Mouse (Mus musculus): ENCODE measurements around the gene Mrpl47. TPM values are rescaled to one million over a fixed set of nuclear protein-coding genes. Genes with fewer than 3 reads are reported as not detected.
"Not testable (repeated sequence)": the region's sequence is repeated elsewhere in the genome, so short reads cannot be mapped to it uniquely, and the experiment has no call there.

Gene Mrpl47
- polyA plus RNA-seq (2015; fragmentation: Nextera tagmentation; extraction: Ambion mirVana), result 39.3 and 42.6 TPM in 2 replicates

- peak; percentile 26 for DNase-seq (ENCODE audit: low spot score)
These were observed at the start of gene Mrpl47 for GRCm38 (mm10) chr3:32737172-32737655. Gene Mrpl47, minus strand, starts transcription at chr3:32737605.

DNA sequence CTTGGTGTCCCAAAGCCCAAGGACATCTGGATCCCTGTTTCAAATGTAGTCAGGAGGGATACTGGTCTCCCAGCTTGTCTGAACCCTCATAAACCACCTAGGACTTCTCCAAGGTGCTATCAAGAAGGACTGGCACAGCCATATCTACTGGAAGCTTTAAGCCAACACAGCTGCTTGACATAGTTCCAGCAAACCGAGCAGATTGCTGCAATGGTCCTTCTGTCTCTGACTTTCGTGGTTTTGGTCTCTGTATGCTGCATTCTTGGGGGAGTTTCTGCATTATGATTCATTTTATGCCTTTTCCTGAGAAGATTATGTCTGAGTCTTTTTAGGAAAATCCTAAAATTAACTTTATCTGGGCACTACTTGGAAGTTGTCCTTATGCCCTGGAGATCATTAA, 33.4 kb upstream of the Mrpl47 start:
- DNase-seq (ENCODE audit: low spot score), result no peak

DNA sequence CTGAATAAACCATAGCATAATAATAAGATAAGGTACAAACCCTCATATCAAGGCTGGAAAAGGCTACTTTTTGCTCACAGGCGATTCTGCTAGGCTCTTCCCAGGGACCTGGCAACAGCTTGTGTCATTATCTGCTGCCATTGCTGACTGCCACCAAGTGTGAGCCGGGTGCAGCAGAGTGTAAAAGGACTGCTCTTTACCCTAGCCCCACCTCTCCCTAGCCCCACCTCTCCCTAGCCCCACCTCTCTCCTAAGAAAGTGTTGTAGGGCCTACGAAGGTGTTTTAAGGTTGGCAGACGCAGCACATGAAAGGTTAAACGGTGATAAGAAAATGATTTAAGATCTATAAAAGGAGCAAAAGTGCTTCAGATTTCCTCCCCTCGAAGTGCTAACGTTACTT, 26.5 kb upstream of the Mrpl47 start:
- DNase-seq (ENCODE audit: low spot score), result no peak

- no peak for DNase-seq (ENCODE audit: low spot score)
These were observed 25.6 kb upstream of the Mrpl47 start for GRCm38 (mm10) chr3:32762962-32763361.

DNA sequence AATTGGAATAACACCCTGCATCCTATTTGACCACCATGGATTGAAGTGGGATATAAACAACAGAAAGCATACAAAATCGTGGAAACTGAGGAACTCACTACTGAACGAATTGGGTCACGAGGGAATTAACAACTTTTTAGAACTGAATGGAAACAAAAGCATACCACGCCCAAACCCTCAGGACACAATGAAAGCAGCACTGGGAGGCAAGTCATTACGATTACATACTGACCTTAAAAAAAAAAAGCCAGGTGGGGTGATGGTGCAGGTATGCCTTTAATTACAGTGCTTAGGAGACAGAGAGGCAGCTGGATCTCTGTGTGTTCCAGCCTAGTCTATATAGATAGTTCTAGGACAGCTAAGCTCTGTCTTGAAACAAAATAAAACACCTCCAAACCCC, 21.8 kb upstream of the Mrpl47 start:
- no peak for DNase-seq (ENCODE audit: low spot score)

DNA sequence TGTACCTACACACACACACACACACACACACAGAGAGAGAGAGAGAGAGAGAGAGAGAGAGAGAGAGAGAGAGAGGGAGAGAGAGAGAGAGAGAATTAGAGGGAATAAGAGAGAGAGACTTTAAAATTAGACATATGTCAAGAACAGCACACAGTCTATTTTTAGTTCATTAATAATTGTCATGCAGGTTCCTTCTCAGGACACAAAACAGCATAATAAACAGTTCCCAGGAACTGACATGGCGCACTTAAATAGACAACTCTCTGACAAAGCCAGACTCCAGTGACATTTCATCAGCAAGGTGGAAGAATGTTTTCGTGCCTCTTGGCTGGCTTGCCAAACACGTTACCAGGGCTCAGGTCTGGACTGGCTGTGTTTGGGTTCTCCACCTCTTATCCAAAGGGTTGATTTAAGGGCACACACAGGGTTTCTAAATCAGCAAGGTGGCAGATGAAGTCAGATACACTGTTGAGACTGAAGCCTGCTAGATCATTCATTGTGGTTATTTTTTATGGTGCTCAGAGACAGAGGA, 17.0 kb upstream of the Mrpl47 start:
- no peak for DNase-seq (ENCODE audit: low spot score)

DNA sequence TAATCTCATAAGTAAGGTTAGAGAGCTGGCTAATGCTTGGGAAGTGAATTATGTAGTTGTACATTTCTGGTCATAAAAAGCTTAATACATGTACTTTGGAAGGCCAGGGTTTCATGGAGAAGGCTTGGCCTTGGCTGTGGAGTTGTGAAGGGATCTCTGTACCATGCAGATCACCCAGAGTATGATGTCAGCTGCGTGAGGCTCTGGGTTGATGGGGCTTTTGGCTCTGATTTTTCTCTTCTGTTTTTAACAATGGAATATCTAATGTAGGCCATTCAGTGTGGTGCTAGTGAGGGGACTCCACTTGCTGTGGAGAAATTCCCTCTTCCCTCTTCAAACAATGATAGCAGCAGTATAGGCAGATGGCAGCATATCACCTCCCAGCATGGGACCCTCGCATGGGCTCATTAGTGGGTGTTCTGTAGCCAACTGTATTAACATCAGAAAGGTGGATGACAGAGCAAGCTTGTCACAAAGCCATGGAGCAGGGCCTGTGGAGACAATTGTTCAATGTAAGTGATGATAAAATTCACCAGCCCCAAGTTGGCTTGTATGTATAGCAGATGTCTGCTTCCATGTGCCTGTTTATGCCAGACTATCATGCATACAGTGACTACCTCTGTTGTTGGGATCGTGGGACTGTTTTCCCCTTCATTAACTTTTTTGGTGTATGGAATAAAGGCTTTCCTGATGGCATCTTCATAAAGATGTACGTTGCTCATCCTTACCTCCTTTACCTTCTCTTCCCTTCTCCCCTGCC, 12.6 kb upstream of the Mrpl47 start:
- DNase-seq (ENCODE audit: low spot score), result no peak

DNA sequence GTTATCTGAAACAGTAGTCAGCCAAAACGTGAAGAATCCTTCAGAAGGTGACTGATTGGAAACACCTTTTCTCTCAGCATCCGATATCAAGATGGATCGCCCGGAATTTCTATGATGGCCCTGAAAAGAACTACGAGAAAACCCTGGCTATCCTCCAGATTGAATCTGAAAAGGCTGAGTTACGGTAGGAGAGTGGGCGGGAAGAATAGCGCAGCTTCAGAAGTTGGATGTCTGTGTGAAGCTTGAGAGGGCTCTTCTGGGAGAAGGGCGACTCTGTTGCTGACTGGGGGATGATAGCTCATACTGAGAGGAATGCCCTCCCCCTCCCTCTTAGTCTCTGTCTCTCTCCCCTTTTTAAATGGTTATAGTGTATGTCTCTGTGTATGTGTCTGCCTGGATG, 11.0 kb upstream of the Mrpl47 start:
- no peak for DNase-seq (ENCODE audit: low spot score)

DNA sequence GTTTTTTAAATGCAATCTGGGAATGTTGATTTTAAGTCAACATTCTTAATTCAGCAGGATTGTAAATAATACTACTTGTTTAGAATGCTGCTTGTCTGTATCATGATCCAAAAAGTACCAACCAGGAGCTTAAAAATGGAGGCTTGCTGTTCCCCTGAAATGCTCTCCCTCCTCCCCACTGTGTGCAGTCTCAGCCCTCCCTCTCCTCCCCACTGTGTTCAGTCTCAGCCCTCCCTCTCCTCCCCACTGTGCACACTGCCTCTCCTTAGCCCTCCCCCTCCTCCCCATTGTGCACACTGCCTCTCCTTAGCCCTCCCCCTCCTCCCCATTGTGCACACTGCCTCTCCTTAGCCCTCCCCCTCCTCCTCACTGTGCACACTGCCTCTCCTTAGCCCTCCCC, 8.0 kb upstream of the Mrpl47 start:
- not testable (repeated sequence) for DNase-seq (ENCODE audit: low spot score)

DNA sequence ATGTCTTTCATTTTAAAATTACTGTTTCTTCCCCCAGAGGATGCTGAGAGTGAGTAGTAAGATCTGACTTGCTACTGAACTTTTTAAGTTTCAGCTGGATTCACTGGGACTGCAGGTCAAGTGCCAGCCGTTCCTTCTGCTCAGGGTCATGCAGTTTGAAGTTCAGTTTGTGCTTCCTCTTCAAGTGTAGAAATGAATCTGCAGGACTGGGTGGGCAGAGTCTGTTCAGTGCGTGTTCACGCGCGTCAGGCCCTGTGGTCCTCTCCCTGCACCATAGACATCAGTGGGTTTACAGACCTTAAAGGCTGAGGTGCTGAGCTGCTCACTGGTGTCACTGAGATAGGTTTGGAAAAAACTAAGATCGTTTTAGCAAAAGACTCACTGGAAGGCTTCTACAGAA, 7.6 kb upstream of the Mrpl47 start:
- DNase-seq (ENCODE audit: low spot score), result no peak

- no peak for DNase-seq (ENCODE audit: low spot score)
These were observed 4.9 kb upstream of the Mrpl47 start for GRCm38 (mm10) chr3:32742276-32742780.

GRCm38 (mm10) chr3:32738549-32738948, 1.1 kb upstream of the Mrpl47 start:
- DNase-seq (ENCODE audit: low spot score), result no peak

GRCm38 (mm10) chr3:32736244-32737171, 897 bp downstream of the Mrpl47 start, which contains the start of gene Ndufb5:
Gene Ndufb5, plus strand, starts transcription at chr3:32736990.
- DNase-seq (ENCODE audit: low spot score), result peak; percentile 99

GRCm38 (mm10) chr3:32727861-32728260, 9.5 kb downstream of the Mrpl47 start:
- DNase-seq (ENCODE audit: low spot score), result no peak

GRCm38 (mm10) chr3:32725951-32726350, 11.5 kb downstream of the Mrpl47 start:
- no peak for DNase-seq (ENCODE audit: low spot score)

- DNase-seq (ENCODE audit: low spot score), result no peak
These were observed 13.2 kb downstream of the Mrpl47 start for GRCm38 (mm10) chr3:32724191-32724590.

- DNase-seq (ENCODE audit: low spot score), result no peak
These were observed 19.1 kb downstream of the Mrpl47 start for GRCm38 (mm10) chr3:32718271-32718670.

GRCm38 (mm10) chr3:32717403-32717802, 20.0 kb downstream of the Mrpl47 start:
- DNase-seq (ENCODE audit: low spot score), result not testable (repeated sequence)

GRCm38 (mm10) chr3:32713711-32714110, 23.7 kb downstream of the Mrpl47 start:
- DNase-seq (ENCODE audit: low spot score), result no peak

- DNase-seq (ENCODE audit: low spot score), result no peak
These were observed 28.0 kb downstream of the Mrpl47 start for GRCm38 (mm10) chr3:32709388-32709787.

- peak; percentile 98 for DNase-seq (ENCODE audit: low spot score)
These were observed 28.8 kb downstream of the Mrpl47 start for GRCm38 (mm10) chr3:32708368-32709231.

All from thymus, postnatal 0 days (tissue).